Mouse (Mus musculus): Measurements from ENCODE around the gene Cox19. TPM values are rescaled to one million over a fixed set of nuclear protein-coding genes. Genes with fewer than 3 reads are reported as not detected.

The Cox19 gene
- polyA plus RNA-seq, 1 experiment = 10.5 TPM

DNA sequence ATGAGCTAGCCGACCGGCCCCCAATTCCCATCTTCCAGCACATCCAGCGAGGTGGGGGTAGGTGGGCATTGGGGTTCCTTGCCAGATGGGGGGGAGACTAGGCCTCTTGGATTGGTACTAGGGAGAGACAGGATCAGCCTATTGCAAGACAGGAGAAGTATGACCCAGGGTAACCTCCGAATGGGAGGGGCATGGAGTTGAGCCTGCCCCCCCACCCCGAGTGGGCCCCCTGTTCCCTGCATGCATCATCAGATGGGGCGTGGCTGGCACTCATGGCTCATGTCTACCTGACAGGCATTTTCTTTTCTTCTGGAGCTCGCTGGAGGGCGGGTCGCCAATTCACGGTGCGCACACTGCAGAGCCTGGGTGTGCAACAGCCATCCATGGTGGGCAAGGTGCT lies 2.7 kb upstream of the Cox19 start:
- no peak for TF ChIP-seq GATA1 (IDR thresholded peaks at IDR 0.05; ENCODE audit: low read length)
- TF ChIP-seq TAL1 (IDR thresholded peaks at IDR 0.05; ENCODE audit: low read length) = no peak
- Histone ChIP-seq H3K36me3 (ENCODE audit: control insufficient read depth) (peaks cover 2% of the 10 kb centered on the region; the same call in 1 of the 2 replicates), H3K9me3 (ENCODE audit: control insufficient read depth, low read length) (no peaks in the 10 kb centered on the region), H3K4me3 (replicated peaks) (no peak overlapping the region), H3K4me1 (ENCODE audit: control insufficient read depth) (peaks cover 59% of the 10 kb centered on the region), H3K27me3 (ENCODE audit: control insufficient read depth) (no peaks in the 10 kb centered on the region)

DNA sequence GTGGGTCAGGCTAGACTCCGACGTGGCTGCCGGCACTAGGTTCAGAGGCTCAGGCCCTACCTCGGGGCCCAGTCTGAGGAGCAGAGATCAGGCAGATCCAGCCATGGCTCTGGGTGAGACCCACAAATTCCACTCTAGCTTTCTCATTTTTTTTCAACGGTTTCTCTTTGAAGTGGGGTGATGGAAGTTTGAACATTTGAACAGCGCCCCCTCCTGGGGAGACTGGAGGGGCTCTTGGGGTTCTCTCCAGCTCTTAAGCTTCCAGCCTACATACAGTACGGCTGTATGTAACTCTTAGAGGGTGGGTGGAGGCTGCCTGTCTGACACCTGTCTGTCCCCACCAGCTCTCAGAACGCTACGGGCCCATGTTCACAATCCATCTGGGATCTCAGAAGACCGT lies 2.3 kb upstream of the Cox19 start:
- TF ChIP-seq GATA1 (IDR thresholded peaks at IDR 0.05; ENCODE audit: low read length) (no peak), TAL1 (IDR thresholded peaks at IDR 0.05; ENCODE audit: low read length) (no peak)
- H3K9me3 ChIP-seq (ENCODE audit: control insufficient read depth, low read length) = no peaks in the 10 kb centered on the region

DNA sequence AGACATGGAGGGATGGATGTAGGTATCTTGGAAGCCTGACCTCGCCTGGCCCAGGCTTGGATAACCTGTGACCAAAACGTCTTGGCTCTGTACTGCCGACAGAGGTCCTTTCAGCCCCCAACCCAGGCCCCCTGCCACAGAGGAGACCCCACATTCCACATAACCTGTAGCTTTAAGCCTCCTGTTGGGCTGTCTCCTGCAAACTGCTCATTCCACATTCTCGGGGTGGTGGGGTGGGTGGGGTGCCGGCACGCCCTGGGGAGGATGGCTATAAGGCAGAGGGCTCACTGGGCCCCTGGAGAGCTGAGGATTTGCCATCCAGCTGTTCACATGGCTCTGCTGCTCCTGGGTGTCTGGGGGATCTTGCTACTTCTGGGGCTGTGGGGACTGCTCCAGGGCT lies 1.1 kb upstream of the Cox19 start, which contains the start of gene Cyp2w1:
Cyp2w1 (plus strand) TSS at position 301 of the 400 bp plus-strand sequence.
- Histone ChIP-seq H3K36me3 (ENCODE audit: control insufficient read depth) (no peaks in the 10 kb centered on the region), H3K4me3 (replicated peaks) (peak within 1 kb of the TSS; percentile 30), H3K27me3 (ENCODE audit: control insufficient read depth) (no peaks in the 10 kb centered on the region), H3K4me1 (ENCODE audit: control insufficient read depth) (peaks cover 68% of the 10 kb centered on the region), H3K9me3 (ENCODE audit: control insufficient read depth, low read length) (no peaks in the 10 kb centered on the region)
- TF ChIP-seq GATA1 (IDR thresholded peaks at IDR 0.05; ENCODE audit: low read length) (no peak), TAL1 (IDR thresholded peaks at IDR 0.05; ENCODE audit: low read length) (no peak)

More for the DNA sequence above, 2.3 kb upstream of the Cox19 start:
- Histone ChIP-seq H3K27me3 (ENCODE audit: control insufficient read depth) (no peaks in the 10 kb centered on the region), H3K4me1 (ENCODE audit: control insufficient read depth) (peaks cover 64% of the 10 kb centered on the region), H3K4me3 (replicated peaks) (no peak overlapping the region), H3K36me3 (ENCODE audit: control insufficient read depth) (no peaks in the 10 kb centered on the region)

DNA sequence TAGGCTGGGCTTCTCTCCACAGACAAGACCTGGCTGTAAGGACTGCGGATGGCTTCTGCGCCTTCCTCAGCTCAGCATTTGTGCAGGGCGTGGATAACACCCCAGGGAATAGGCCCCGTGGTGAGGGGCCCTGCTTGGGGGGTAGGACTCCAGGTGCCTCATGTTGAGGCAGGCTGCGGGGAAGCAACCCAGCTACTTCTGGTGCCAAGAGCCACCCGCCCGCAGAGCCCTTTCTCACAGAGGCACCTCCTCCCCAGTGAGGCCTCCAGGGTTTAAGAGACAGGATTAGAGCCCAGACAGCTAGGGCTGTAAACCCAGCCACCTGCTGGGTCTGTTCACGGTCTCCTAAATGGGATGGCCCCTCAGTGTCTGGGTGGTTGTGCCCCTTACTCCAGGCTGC lies 410 bp upstream of the Cox19 start:
- Histone ChIP-seq H3K27me3 (ENCODE audit: control insufficient read depth) (no peaks in the 10 kb centered on the region), H3K4me1 (ENCODE audit: control insufficient read depth) (peaks cover 74% of the 10 kb centered on the region)

DNA sequence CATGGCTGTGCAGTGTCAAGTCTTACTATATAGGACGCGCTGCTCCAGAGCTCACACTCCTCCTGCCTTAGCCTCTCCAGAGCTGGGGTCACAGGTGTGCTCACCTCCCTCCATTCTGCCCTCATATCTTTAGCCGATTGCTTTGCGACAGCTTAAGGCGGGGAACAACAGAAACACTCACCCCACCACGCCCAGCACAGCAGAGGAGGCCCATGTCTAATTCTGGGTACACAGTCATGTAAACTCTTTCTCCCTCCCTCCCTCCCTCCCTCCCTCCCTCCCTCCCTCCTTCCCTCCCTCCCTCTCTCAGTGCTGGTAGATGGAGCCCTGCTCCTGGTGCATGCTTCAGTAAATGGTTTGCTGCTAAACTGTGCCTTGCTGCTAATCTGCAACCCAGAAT lies 1.5 kb downstream of the Cox19 start:
- H3K4me3 ChIP-seq (replicated peaks) = peak overlapping the region; percentile 45
- H3K27me3 ChIP-seq (ENCODE audit: control insufficient read depth) = no peaks in the 10 kb centered on the region
- peaks cover 86% of the 10 kb centered on the region for H3K4me1 ChIP-seq (ENCODE audit: control insufficient read depth)
- H3K36me3 ChIP-seq (ENCODE audit: control insufficient read depth) = no peaks in the 10 kb centered on the region
- TF ChIP-seq TAL1 (IDR thresholded peaks at IDR 0.05; ENCODE audit: low read length) (no peak), GATA1 (IDR thresholded peaks at IDR 0.05; ENCODE audit: low read length) (no peak)
- H3K9me3 ChIP-seq (ENCODE audit: control insufficient read depth, low read length) = no peaks in the 10 kb centered on the region

More for the DNA sequence above, 410 bp upstream of the Cox19 start:
- no peaks in the 10 kb centered on the region for H3K36me3 ChIP-seq (ENCODE audit: control insufficient read depth)
- TF ChIP-seq TAL1 (IDR thresholded peaks at IDR 0.05; ENCODE audit: low read length) (no peak), GATA1 (IDR thresholded peaks at IDR 0.05; ENCODE audit: low read length) (no peak)
- H3K4me3 ChIP-seq (replicated peaks) = no peak overlapping the region
- no peaks in the 10 kb centered on the region for H3K9me3 ChIP-seq (ENCODE audit: control insufficient read depth, low read length)

DNA sequence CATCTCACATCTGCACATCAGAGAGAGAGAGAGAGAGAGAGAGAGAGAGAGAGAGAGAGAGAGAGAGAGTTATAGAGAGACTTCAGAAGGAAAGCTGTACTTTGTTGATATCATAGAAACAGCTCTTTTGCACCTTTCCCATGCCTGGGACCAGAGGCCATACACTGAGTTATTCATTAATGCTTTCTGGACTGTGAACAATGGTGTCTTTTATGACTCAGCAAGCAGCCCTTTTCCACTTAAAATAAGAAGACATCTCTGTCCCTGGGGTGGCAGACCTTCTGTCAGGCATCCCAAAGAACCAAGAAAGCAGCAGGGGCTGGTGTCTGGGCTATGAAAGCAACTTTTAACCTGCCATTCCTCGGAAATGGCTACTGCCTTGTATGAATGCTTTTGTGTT lies 4.0 kb downstream of the Cox19 start:
- Histone ChIP-seq H3K36me3 (ENCODE audit: control insufficient read depth) (peaks cover 11% of the 10 kb centered on the region), H3K4me1 (ENCODE audit: control insufficient read depth) (peaks cover 77% of the 10 kb centered on the region), H3K4me3 (replicated peaks) (no peak overlapping the region), H3K27me3 (ENCODE audit: control insufficient read depth) (no peaks in the 10 kb centered on the region), H3K9me3 (ENCODE audit: control insufficient read depth, low read length) (no peaks in the 10 kb centered on the region)
- TF ChIP-seq TAL1 (IDR thresholded peaks at IDR 0.05; ENCODE audit: low read length) (no peak), GATA1 (IDR thresholded peaks at IDR 0.05; ENCODE audit: low read length) (no peak)

DNA sequence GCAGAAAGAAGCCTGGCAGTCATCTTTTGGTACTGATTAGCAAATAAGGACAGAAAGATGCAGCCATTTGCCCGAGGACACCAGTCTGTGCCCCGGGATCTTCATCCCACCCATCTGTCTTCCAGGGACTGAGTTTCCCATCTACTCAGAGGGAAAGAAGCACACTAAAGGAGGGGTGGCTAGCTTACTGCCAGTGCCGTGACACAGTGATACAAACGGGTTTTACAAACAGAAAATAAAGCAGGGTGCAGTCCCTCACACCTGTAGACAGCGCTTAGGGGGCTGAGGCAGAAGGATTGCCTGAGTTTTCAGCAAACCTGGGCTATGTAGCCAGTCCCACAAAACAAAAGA lies 5.9 kb downstream of the Cox19 start:
- H3K36me3 ChIP-seq (ENCODE audit: control insufficient read depth) = peaks cover 27% of the 10 kb centered on the region
- H3K4me1 ChIP-seq (ENCODE audit: control insufficient read depth) = peaks cover 61% of the 10 kb centered on the region
- TF ChIP-seq TAL1 (IDR thresholded peaks at IDR 0.05; ENCODE audit: low read length) = no peak
- no peak for TF ChIP-seq GATA1 (IDR thresholded peaks at IDR 0.05; ENCODE audit: low read length)
- H3K9me3 ChIP-seq (ENCODE audit: control insufficient read depth, low read length) = no peaks in the 10 kb centered on the region
- peak overlapping the region; percentile 78 for H3K4me3 ChIP-seq (replicated peaks)
- H3K27me3 ChIP-seq (ENCODE audit: control insufficient read depth) = no peaks in the 10 kb centered on the region

DNA sequence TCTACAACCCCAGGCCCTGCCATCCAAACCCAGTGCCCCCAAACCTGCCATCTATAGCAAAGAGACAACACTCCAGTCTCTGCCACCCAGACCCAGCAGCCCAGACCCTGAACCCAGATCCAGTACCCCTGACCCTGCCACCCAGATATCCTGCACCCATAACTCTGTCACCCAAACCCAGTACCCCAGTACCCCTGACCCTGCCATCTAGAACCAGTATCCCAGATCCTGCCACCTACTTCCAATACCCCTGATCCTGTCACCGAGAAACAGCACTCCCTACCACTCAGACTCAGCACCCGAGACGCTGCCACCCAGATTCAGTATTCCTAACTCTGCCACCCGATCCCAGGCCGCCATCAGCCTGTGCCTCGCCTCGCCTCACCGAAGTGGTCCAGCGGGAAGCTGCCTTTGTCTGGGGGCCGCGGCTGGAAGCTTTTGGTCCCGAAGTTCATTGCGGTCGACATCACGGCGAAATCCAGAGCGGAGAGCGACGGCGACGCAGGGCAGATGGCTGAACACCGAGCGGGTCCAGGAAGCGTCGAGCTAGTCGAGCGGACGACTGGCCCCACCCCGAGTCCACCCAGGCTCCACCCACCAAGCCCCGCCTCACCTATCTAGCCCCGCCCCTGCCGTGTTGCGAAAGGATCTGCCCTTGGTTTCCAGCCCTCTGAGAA lies 6.4 kb downstream of the Cox19 start:
- Histone ChIP-seq H3K27me3 (ENCODE audit: control insufficient read depth) (no peaks in the 10 kb centered on the region), H3K9me3 (ENCODE audit: control insufficient read depth, low read length) (no peaks in the 10 kb centered on the region), H3K36me3 (ENCODE audit: control insufficient read depth) (peaks cover 32% of the 10 kb centered on the region), H3K4me1 (ENCODE audit: control insufficient read depth) (peaks cover 56% of the 10 kb centered on the region), H3K4me3 (replicated peaks) (peak overlapping the region; percentile 78)
- TF ChIP-seq TAL1 (IDR thresholded peaks at IDR 0.05; ENCODE audit: low read length) (no peak), GATA1 (IDR thresholded peaks at IDR 0.05; ENCODE audit: low read length) (no peak)

DNA sequence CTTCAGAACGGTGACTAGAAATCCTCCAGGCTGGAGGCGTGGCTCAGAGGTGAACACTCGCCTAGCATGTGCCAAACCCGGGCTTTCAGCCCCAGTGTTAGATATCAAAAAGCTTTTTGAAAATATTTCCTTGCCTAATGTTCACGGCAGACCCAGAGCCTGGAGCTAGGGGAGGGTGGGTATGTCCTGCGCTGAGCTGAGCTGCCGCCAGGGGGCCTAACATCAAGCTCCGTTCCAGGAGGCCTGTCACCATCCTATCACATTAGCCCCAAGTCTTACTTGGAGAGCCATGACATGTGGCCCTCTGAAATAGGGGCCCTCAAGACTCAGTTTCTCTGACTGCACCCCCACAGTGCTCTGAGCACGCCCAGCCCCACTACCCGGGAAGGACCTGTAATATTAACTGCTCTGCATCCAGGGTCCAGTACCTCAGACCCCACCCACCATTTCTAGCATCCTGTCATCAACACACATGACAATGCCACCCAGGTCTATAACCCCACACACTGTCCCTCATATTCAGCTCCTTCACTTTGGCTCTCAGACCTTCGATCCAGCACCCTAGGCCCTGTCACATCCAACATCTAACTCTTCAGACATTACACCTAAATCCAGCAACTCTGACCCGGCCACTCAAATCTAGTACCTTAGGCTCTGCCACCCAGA lies 7.1 kb downstream of the Cox19 start:
- TF ChIP-seq TAL1 (IDR thresholded peaks at IDR 0.05; ENCODE audit: low read length) (no peak), GATA1 (IDR thresholded peaks at IDR 0.05; ENCODE audit: low read length) (no peak)
- Histone ChIP-seq H3K4me1 (ENCODE audit: control insufficient read depth) (peaks cover 49% of the 10 kb centered on the region), H3K27me3 (ENCODE audit: control insufficient read depth) (no peaks in the 10 kb centered on the region), H3K36me3 (ENCODE audit: control insufficient read depth) (peaks cover 39% of the 10 kb centered on the region), H3K9me3 (ENCODE audit: control insufficient read depth, low read length) (no peaks in the 10 kb centered on the region), H3K4me3 (replicated peaks) (peak overlapping the region; percentile 78)
